Mouse (Mus musculus): Measurements from ENCODE around the gene Tnf.

DNA sequence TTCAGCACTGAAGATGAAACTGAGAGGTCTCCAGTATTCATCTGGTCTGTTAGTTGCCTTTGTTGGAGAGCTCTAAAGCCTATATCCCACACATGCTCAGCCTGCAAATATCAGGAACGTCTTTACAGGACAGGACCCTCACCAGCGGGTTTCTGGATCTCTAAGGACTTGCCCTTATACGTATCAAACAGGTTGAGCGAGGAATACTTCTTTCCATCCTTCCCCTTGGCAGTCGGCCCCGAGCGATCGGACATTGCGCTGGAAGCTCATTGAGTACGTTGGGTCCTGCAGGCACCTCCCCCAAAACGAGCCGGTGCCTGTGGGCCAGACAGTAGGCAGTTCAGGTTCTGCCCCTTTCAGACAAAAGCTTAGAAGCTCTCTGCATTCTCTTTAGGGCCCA, 39.1 kb downstream of the Tnf start:
- TF ChIP-seq POLR2A (IDR thresholded peaks at IDR 0.05; ENCODE audit: borderline replicate concordance, extremely low read depth, insufficient read depth, insufficient read length, poor library complexity, severe bottlenecking) = no peak
- no peak for TF ChIP-seq CTCF (IDR thresholded peaks at IDR 0.05; ENCODE audit: borderline replicate concordance, extremely low read depth, insufficient read depth, insufficient read length)

Data from brain, embryonic 14.5 days (tissue).